Mouse (Mus musculus) neural tube, embryonic 14.5 days (tissue): ENCODE results near the gene Kcnq1. TPM values are rescaled to one million over a fixed set of nuclear protein-coding genes. Genes with fewer than 3 reads are reported as not detected.
A peak's percentile ranks its signal among the peaks of the same experiment; 100 is the strongest.

Source experiments
- ATAC-seq: fragments of 200-750 bp; cut with Nextera tagmentation; 2 replicates; pipeline ENCODE4 v1.8.0; 2017; ENCODE audit warnings: low read depth, mild to moderate bottlenecking, moderate TSS enrichment, moderate library complexity
- H3K27ac ChIP-seq: fragments of 300-500 bp; sonication (generic); 2 replicates; pipeline ENCODE4 v1.5.1; 2014; ENCODE audit warnings: low read depth, mild to moderate bottlenecking, control low read depth, low read length, moderate library complexity, mixed read lengths
- H3K27me3 ChIP-seq: fragments of 300-500 bp; sonication (generic); 2 replicates; pipeline ENCODE4 v1.6.1; 2014; ENCODE audit warnings: low read length; ENCODE audit not compliant: control insufficient read depth, insufficient read depth
- H3K36me3 ChIP-seq: fragments of 300-500 bp; sonication (generic); 2 replicates; pipeline ENCODE4 v1.6.1; 2014; ENCODE audit warnings: low read length, mixed read lengths; ENCODE audit not compliant: control insufficient read depth, insufficient read depth
- H3K4me1 ChIP-seq: fragments of 300-500 bp; sonication (generic); 2 replicates; pipeline ENCODE4 v1.6.1; 2014; ENCODE audit warnings: low read length; ENCODE audit not compliant: control insufficient read depth, insufficient read depth
- H3K4me2 ChIP-seq: fragments of 300-500 bp; sonication (generic); 2 replicates; pipeline ENCODE4 v1.6.1; 2014; ENCODE audit warnings: mild to moderate bottlenecking, low read depth, low read length, control low read depth
- H3K4me3 ChIP-seq: fragments of 300-500 bp; sonication (generic); 2 replicates; pipeline ENCODE4 v1.5.1; 2014; ENCODE audit warnings: low read depth, low read length, control low read depth, mixed read lengths
- H3K9ac ChIP-seq: fragments of 300-500 bp; sonication (generic); replicated peaks from 2 replicates; pipeline ENCODE4 v1.6.1; 2014; ENCODE audit warnings: low read depth, mild to moderate bottlenecking, control low read depth, low read length, mixed read lengths
- H3K9me3 ChIP-seq: fragments of 300-500 bp; sonication (generic); 2 replicates; pipeline ENCODE4 v1.6.1; 2016; ENCODE audit warnings: low read length; ENCODE audit not compliant: control insufficient read depth
- WGBS: fragments of 180-500 bp; shearing (Covaris S2); extraction: QIAGEN DNeasy Blood & Tissue Kit; methylation state at CpG from one replicate; pipeline ENCODE4 v1.1.7; 2014; 5-methylcytosine and 5-hydroxymethylcytosine counted together
- polyA plus RNA-seq: library from polyadenylated mRNA; unstranded; fragments of >200 nt; fragmentation: Nextera tagmentation; extraction: Ambion mirVana; gene quantifications from 2 replicates; pipeline ENCODE4 v1.2.1, GENCODE M21; 2014

Gene Kcnq1
- polyA plus RNA-seq, 1 experiment from 2014 or later: 2.4 TPM

- 73% methylated on average over 14 of the region's 14 CpGs for WGBS
- no peaks in the 10 kb centered on the region for H3K4me1 ChIP-seq
- no peak overlapping the region for H3K27ac ChIP-seq
- H3K36me3 ChIP-seq: no peaks in the 10 kb centered on the region
- no peak overlapping the region for H3K4me2 ChIP-seq
- no peak overlapping the region for H3K9ac ChIP-seq
- H3K9me3 ChIP-seq: no peaks in the 10 kb centered on the region
- no peaks in the 10 kb centered on the region for H3K27me3 ChIP-seq
- no peak overlapping the region for H3K4me3 ChIP-seq
- ATAC-seq: 0 out of 2 replicates have a peak, but pooled peaks have one; percentile 28
These were observed 223.1 kb downstream of the Kcnq1 start for GRCm38 (mm10) chr7:143329110-143329810.

GRCm38 (mm10) chr7:143333040-143333439, 226.9 kb downstream of the Kcnq1 start:
- H3K4me3 ChIP-seq: no peak overlapping the region
- no peak overlapping the region for H3K27ac ChIP-seq
- no peak overlapping the region for H3K9ac ChIP-seq
- no peak overlapping the region for H3K4me2 ChIP-seq
- no peaks in the 10 kb centered on the region for H3K4me1 ChIP-seq
- ATAC-seq: no peak
- no peaks in the 10 kb centered on the region for H3K36me3 ChIP-seq
- H3K9me3 ChIP-seq: no peaks in the 10 kb centered on the region
- 41% methylated on average over 8 of the region's 8 CpGs for WGBS
- no peaks in the 10 kb centered on the region for H3K27me3 ChIP-seq

- H3K9me3 ChIP-seq: no peaks in the 10 kb centered on the region
- no peak overlapping the region for H3K9ac ChIP-seq
- WGBS: 30% methylated on average over 4 of the region's 4 CpGs
- H3K4me2 ChIP-seq: no peak overlapping the region
- no peaks in the 10 kb centered on the region for H3K27me3 ChIP-seq
- no peak overlapping the region for H3K27ac ChIP-seq
- no peak for ATAC-seq
- H3K36me3 ChIP-seq: no peaks in the 10 kb centered on the region
- H3K4me3 ChIP-seq: no peak overlapping the region
- no peaks in the 10 kb centered on the region for H3K4me1 ChIP-seq
These were observed 227.4 kb downstream of the Kcnq1 start for GRCm38 (mm10) chr7:143333604-143334003.

GRCm38 (mm10) chr7:143338690-143339089, 232.5 kb downstream of the Kcnq1 start:
- Histone ChIP-seq H3K27me3 (no peaks in the 10 kb centered on the region), H3K4me1 (peaks cover 15% of the 10 kb centered on the region; the same call in 1 of the 2 replicates), H3K4me2 (no peak overlapping the region), H3K27ac (no peak overlapping the region), H3K36me3 (no peaks in the 10 kb centered on the region), H3K9me3 (no peaks in the 10 kb centered on the region), H3K4me3 (no peak overlapping the region), H3K9ac (no peak overlapping the region)
- no peak for ATAC-seq
- 65% methylated on average over 4 of the region's 4 CpGs for WGBS

GRCm38 (mm10) chr7:143340601-143341281, 234.6 kb downstream of the Kcnq1 start:
- H3K27ac ChIP-seq: no peak overlapping the region
- peak; percentile 86 for ATAC-seq
- H3K4me2 ChIP-seq: no peak overlapping the region
- H3K36me3 ChIP-seq: no peaks in the 10 kb centered on the region
- no peaks in the 10 kb centered on the region for H3K9me3 ChIP-seq
- no peaks in the 10 kb centered on the region for H3K27me3 ChIP-seq
- 14% methylated on average over 15 of the region's 15 CpGs for WGBS
- H3K4me3 ChIP-seq: no peak overlapping the region
- H3K4me1 ChIP-seq: peaks cover 20% of the 10 kb centered on the region
- no peak overlapping the region for H3K9ac ChIP-seq

- no peaks in the 10 kb centered on the region for H3K9me3 ChIP-seq
- H3K4me3 ChIP-seq: no peak overlapping the region
- no peak overlapping the region for H3K4me2 ChIP-seq
- 76% methylated on average over 3 of the region's 3 CpGs for WGBS
- no peak overlapping the region for H3K27ac ChIP-seq
- no peaks in the 10 kb centered on the region for H3K36me3 ChIP-seq
- no peak for ATAC-seq
- H3K27me3 ChIP-seq: no peaks in the 10 kb centered on the region
- no peak overlapping the region for H3K9ac ChIP-seq
- H3K4me1 ChIP-seq: peaks cover 20% of the 10 kb centered on the region
These were observed 235.3 kb downstream of the Kcnq1 start for GRCm38 (mm10) chr7:143341301-143341980.

- H3K4me1 ChIP-seq: peaks cover 20% of the 10 kb centered on the region
- no peak overlapping the region for H3K4me3 ChIP-seq
- no peak overlapping the region for H3K27ac ChIP-seq
- no peak overlapping the region for H3K4me2 ChIP-seq
- 16% methylated on average over 12 of the region's 12 CpGs for WGBS
- H3K27me3 ChIP-seq: no peaks in the 10 kb centered on the region
- H3K9ac ChIP-seq: no peak overlapping the region
- no peaks in the 10 kb centered on the region for H3K36me3 ChIP-seq
- H3K9me3 ChIP-seq: no peaks in the 10 kb centered on the region
- no peak for ATAC-seq
These were observed 237.7 kb downstream of the Kcnq1 start for GRCm38 (mm10) chr7:143343781-143344306.

GRCm38 (mm10) chr7:143349287-143349686, 243.1 kb downstream of the Kcnq1 start:
- 85% methylated on average over 7 of the region's 7 CpGs for WGBS
- ATAC-seq: no peak
- Histone ChIP-seq H3K27ac (no peak overlapping the region), H3K27me3 (no peaks in the 10 kb centered on the region), H3K9ac (no peak overlapping the region), H3K4me2 (no peak overlapping the region), H3K4me1 (no peaks in the 10 kb centered on the region), H3K4me3 (no peak overlapping the region), H3K9me3 (no peaks in the 10 kb centered on the region), H3K36me3 (no peaks in the 10 kb centered on the region)

- WGBS: 86% methylated on average over 1 of the region's 1 CpGs
- Histone ChIP-seq H3K4me3 (no peak overlapping the region), H3K27ac (no peak overlapping the region), H3K27me3 (no peaks in the 10 kb centered on the region), H3K4me1 (no peaks in the 10 kb centered on the region), H3K36me3 (no peaks in the 10 kb centered on the region), H3K4me2 (no peak overlapping the region), H3K9ac (no peak overlapping the region), H3K9me3 (no peaks in the 10 kb centered on the region)
- ATAC-seq: no peak
These were observed 243.7 kb downstream of the Kcnq1 start for GRCm38 (mm10) chr7:143349848-143350247.
